Mouse (Mus musculus) 416B (cell line): Measurements from ENCODE around the gene Ccsap.

Experiments
- DNase-seq: peaks from one replicate; pipeline ENCODE4 v3.0.0; 2011; ENCODE audit warnings: low read depth

Gene Ccsap

DNA sequence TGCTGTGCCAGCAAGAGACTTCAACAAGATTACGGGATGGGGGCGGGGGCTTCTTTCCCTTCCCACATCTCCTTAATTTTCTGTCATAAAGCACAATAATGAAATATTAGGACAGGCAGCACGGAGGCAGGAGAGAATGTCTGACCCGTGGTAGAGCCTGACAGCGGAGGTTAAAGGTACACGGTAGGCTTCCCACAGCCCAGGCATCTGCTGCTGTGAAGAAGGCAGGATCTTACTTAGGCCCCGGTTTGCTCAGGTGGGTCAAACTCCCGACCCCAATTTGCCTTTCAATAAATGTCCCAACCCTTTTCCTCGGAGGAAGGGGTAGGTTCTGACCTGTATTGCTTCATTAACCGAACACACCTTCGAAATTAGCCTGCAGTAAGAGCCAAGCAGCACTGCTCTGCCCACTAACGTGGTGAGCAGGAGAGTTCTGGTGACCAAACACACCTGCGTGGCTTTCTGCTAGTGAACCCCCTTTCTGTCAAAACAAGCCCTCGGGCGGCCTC, 54.7 kb downstream of the Ccsap start:
- no peak for DNase-seq

DNA sequence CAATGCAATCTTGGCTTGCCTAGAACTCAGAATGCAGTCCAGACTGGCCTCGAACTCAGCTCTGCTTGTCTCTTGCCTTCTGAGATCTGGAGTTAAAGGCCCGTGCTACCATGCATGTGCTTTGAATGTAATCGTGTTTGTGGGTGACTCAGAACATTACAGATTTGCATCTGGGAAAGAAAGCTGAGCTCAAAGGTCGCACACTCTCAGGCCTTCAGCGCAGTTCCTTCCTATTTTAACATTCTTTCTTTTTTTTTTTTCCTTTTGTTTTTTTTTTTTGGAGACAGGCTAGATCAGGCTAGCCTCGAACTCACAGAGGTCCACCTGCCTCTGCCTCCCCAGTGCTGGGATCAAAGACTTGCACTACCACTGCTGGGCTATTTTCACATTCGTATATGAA, 55.4 kb downstream of the Ccsap start:
- no peak for DNase-seq

DNA sequence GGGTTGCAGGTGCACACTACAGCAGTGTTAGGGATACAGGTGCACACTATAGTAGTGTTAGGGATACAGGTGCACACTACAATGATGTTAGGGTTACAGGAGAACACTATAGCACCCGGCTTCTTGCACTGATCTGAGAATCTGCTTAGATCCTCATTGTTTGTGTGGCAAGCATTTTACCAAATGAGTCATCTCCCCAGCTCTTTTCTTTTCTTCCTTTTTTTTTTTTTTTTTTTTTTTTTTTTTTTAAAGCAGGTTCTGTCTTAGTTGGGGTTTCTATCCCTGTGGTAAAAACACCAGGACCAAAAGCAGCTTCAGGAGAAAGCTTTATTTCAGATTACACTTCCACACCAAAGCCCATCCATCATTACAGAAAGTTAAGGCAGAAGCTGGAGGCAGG, 56.4 kb downstream of the Ccsap start:
- DNase-seq = no peak

DNA sequence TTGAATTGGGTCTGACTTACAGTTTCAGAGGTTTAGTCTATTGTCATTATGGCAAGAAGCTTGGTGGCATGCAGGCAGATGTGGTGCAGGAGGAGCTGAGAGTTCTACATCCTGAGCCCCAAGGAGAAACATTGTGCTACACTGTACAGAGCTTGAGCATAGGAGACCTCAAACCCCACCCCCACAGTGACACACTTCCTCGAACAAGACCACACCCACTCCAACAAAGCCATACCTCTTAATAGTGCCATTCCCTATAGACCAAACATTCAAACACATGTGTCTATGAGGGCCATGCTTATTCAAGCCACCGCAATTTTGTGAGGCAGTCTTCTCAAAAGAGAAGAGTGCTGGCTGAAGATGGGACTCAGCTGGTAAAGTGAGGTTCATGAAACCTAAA, 58.5 kb downstream of the Ccsap start:
- DNase-seq = no peak

DNA sequence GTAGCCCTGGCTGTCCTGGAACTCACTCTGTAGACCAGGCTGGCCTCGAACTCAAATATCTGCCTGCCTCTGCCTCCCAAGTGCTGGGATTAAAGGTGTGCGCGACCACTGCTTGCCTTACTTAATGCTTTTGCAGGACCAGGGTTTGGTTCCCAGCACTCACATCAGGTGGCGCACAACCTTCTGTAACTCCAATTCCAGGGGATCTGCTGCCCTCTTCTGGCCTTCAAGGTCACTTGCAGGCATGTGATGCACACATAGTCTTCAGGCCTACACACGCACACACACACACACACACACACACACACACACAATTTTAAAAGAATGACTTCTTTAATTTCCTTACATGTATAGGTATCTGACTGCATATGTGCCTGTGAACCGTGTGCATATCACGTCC, 59.1 kb downstream of the Ccsap start:
- no peak for DNase-seq

DNA sequence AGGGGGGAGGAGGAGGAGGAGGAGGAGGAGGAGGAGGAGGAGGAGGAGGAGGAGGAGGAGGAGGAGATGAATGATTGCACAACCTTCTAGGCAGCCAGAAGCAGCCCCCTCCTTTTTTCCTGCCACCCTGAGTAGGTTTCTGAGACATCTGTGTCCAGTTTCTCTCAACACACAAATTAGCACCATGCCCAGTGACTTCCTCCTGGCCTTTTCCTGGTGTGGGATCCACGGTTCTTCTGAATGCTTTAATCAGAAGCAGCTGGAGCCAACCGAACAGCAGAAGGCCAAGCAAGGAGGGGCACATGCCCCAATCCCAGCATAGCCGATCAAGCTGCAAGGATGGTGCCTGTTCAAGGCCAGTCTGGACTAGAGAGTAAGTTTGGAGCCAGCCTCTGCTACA, 60.1 kb downstream of the Ccsap start:
- peak; percentile 28 for DNase-seq

DNA sequence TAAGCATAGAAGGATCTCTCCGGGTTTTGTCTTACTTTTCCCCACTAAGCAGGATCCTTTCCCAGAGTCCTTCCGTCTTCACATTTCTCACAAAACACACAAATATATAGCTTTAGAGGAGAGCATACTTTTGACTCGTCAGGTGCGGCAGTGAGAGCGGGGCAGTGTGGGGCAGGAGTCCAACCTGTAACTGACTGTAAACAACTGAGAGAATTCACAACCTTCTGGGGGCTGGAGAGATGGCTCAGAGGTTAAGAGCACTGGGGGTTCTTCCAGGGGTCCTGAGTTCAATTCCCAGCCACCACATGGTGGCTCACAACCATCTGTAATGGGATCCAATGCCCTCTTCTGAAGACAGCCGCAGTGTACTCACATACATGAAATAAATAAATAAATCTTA, 60.6 kb downstream of the Ccsap start:
- no peak for DNase-seq

DNA sequence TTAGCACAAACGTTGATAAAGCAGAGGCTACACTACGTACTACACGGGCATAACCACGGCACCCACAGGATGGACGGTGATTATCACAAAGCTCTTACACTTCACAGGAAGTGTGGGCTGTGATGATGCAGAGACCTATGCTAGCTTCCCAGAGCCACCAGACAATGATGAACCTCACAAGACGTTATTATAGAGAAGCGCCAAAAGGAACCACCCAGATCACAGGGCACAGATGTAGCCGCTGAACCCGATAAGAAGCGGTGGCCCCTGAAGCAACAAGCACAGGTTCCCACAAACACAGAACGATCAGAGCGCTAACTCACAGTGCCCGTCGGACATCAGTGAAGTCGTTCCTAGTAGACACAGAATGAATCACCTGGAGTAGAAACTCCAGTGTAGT, 62.1 kb downstream of the Ccsap start:
- peak; percentile 78 for DNase-seq

DNA sequence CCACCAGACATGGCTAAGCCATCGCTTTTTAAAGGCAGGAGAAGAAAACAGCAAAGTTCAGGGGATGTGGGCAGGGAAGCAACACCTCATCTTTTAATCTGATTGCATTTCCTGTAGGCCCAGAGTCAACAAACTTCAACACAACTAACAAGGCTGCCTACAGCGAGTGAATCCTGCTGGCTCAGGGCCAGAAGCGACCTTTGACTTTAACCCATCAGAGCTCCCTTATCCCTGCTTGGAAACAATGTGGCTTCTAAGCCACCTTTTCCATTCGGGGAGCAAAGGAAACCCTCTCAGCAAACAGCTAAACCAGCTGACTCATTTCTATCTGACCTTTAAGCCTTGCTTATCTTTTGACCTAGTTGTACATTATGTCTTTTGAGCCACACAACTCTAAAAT, 63.3 kb downstream of the Ccsap start:
- peak; percentile 57 for DNase-seq

DNA sequence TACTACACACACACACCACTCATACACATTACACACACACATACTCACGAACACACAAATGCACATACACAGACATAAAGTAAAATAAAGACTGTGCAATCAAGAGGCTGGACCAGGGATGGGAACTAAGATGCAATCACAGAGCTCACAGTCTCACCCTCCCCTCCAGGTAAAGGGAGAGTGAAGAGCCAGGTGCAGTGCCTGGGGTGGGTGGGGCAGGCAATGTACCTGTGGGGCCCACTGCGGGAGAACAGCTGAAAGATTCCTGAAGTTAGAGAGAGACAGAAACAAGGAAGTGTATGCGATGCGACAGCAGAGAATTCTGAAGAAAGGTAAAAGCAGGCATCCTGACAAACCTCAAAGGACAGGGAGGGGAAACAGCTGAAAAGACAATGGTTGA, 65.2 kb downstream of the Ccsap start:
- DNase-seq = no peak

DNA sequence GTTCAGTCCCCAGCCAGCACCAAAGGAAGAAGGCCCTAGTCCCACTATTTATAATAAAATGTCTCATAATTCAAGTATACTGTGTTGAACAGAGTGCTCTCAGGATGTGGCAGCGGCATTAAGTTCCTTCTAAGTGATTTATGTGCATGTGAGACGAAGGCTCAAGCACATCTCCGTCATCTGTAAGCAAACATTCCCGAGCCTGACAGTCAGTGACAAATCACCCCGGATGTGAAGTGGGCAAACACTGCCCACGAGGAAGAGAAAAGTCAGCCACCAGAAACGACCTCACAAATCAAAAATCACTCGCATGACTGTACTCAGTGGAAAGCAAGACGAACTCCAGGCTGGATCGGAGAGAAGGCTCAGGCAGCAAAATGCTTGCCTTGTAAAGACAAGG, 66.1 kb downstream of the Ccsap start:
- DNase-seq = no peak

DNA sequence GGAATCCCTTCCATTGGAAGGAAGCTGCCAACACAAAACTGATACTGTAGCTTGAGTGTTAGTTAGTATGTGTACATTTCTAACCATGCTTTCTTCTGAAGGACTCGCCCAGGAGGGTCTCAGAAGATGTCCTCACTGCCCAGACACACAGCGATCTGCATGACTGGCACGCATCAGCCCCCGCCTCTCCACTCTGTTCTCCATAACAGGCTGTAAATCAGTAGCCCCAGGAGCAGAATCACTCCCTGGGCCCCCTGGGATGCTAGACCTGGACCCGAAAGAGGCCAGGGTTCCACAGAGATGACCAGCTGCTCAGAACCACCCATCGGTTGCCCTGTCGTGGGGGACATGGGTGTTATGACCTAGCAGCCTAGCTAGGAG, 68.2 kb downstream of the Ccsap start:
- DNase-seq = no peak

DNA sequence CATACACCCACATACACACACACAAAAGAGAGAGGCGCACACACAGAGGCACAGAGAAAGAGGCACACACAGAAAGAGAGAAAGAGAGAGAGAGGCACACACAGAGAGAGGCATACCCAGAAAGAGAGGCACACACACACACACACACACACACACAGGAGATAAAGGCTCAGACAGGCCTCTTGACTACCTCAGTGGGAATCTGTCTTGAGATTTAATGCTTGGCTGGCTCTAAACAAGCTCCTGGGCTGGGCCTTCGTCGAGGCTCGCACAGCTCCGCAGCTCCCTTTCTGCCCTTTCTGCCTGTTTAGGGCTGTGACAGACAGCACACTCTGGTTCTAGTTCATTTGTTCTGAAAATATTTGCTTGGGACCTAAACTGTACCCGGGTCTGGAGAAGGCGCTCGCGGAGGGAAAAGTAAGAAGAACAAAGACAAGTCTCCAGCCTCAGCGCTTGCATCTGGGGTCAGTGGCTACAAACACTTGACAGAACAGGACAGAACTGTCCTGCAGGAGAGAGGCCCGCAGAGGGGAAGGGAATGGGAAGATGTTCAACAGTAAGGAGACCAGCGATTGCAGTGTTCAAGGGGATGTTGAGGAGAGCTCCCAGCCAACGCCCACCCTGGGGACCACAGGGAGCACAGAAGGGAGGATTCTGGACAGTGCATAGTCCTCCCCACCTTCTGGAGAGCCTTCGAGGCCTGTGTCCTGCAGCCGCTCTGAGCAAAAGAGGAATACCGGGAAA, 68.7 kb downstream of the Ccsap start:
- DNase-seq = no peak
